In the genomic region with DNA sequence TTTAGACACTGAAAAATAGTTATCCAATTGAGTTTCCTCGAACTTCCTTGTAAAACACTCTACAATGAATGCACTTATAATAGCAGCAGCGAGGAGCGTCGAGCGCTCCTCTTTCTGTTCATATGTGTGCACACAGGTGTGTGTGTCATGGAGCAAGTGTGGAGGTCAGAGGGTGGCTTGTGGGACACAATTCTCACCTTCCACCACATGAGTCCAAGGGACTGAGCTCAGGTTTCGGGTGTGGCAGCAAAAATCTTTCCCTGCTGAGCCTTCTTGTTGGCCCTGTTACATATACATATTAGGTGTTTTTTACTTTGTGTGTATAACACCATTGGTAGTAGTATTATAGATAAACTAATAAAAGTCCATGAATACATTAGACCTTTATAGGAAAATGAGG, we compare ENCODE assay signal across 20 mouse cellular contexts.
"Had no signal": no experiment of that assay in that cellular context is flagged by ENCODE, and none has a peak within 500 bp of the region (broad histone marks: within the 10 kb centered on the region; RNA-seq: fewer than 3 reads in every experiment).

No protein-coding gene starts in this region.

- H3K4me1 ChIP-seq: liver, embryonic 13.5 days; liver, embryonic 15.5 days; stomach, embryonic 15.5 days had no signal

- H3K4me3 ChIP-seq: liver, embryonic 13.5 days; liver, embryonic 15.5 days; lung, embryonic 15.5 days; megakaryocyte, embryonic 14.5 days; midbrain, embryonic 12.5 days; midbrain, embryonic 15.5 days; neural tube, embryonic 12.5 days; stomach, embryonic 15.5 days had no signal

- H3K9me3 ChIP-seq: liver, embryonic 13.5 days; liver, embryonic 15.5 days; lung, embryonic 15.5 days; midbrain, embryonic 12.5 days; midbrain, embryonic 15.5 days; stomach, embryonic 15.5 days had no signal

- H3K4me2 ChIP-seq: liver, embryonic 13.5 days; liver, embryonic 15.5 days; lung, embryonic 15.5 days; midbrain, embryonic 12.5 days; stomach, embryonic 15.5 days had no signal

- H3K36me3 ChIP-seq: liver, embryonic 13.5 days; liver, embryonic 15.5 days; lung, embryonic 15.5 days; midbrain, embryonic 12.5 days; midbrain, embryonic 15.5 days; neural tube, embryonic 12.5 days; stomach, embryonic 15.5 days had no signal

- H3K27ac ChIP-seq: liver, embryonic 13.5 days; liver, embryonic 15.5 days; lung, embryonic 15.5 days; macrophage; neural tube, embryonic 12.5 days; stomach, embryonic 15.5 days had no signal

- ATAC-seq: lung, postnatal 0 days had no signal

- DNase-seq: liver, embryonic 13.5 days; lung, adult 2 months; lung, postnatal 14 days; retina, postnatal 1 day; right cerebral cortex, adult 18-20 months; right cerebral cortex, postnatal 25 days; right cerebral cortex, postnatal 4 days; thymus, adult 18-20 months; thymus, postnatal 14 days; thymus, postnatal 36 days had no signal

- H3K9ac ChIP-seq: liver, embryonic 13.5 days; liver, embryonic 15.5 days; liver, postnatal 0 days; lung, embryonic 15.5 days; midbrain, embryonic 12.5 days; midbrain, embryonic 15.5 days; neural tube, embryonic 12.5 days; stomach, embryonic 15.5 days had no signal

- H3K27me3 ChIP-seq: liver, embryonic 13.5 days; liver, embryonic 15.5 days; lung, embryonic 15.5 days; megakaryocyte, embryonic 14.5 days; midbrain, embryonic 15.5 days; stomach, embryonic 15.5 days had no signal
